Mouse (Mus musculus) urinary bladder, postnatal 10 days (tissue): ENCODE measurements around the gene Nacc1.
"Not testable (repeated sequence)": the region's sequence is repeated elsewhere in the genome, so short reads cannot be mapped to it uniquely, and the experiment has no call there.

Experiments
- DNase-seq: peaks from one replicate; pipeline ENCODE4 v3.0.0; 2022; ENCODE audit warnings: low spot score

The Nacc1 gene

DNA sequence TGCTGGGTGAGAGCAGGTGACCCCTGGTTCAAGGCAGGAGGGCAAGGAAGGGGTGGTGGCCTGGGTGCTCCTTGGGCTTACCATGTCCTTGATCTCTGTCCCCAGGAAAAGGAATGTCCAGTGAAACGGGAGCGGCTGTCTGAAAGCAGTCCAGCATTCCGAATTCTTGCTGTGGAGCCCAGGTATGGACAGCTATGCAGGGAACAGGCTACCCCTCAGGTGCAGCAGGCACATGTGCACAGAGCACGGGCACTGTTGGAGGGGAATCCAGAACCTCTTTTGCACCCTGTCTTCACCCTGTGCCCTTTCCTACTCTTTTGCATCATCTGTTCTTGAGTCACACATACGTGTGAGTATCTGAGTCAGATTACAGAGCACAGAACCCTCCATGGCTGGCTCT is 10.6 kb upstream of the Nacc1 start:
- no peak for DNase-seq

DNA sequence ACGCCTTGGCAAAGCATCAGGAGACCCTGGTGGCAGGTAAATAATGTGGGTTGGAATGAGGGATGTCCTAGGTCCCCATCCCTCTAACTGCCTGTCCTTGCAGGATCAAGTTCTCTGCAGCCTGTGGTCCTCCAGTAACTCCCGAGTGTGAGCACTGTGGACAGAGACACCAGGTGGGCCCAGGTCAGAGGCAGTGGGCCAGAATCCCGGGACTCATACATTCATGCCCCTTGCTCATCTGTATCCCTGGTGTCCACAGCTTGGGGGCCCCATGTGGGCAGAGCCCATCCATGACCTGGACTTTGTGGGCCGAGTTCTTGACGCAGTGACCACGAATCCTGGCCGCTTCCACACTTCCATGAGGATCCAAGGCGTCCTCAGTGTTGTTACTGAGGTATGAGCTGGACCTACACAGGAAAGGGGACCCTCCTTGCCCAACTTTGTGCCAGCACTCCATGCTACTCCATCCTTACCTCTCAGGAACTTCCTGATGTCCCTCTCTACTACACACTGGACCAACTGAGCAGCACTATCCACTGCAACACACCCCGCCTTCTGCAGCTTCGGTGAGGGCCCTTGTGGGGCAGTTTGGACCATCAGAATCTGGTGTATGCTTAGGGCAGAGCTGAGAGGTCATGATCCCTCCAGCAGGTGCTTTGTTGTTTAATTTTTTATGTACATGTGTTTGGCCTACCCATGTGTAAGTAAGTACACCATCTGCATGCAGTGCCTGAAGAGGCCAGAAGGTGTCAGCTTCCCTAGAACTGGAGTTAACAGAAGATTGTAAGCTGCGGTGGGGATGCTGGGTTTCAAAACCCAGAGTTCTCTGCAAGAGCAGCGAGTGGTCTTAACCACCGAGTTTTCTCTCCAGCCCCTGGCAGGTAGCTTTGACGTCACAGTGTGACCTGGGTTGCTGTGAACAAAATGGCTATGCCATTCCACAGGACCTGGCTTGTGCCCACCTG is 9.8 kb upstream of the Nacc1 start:
- no peak for DNase-seq

DNA sequence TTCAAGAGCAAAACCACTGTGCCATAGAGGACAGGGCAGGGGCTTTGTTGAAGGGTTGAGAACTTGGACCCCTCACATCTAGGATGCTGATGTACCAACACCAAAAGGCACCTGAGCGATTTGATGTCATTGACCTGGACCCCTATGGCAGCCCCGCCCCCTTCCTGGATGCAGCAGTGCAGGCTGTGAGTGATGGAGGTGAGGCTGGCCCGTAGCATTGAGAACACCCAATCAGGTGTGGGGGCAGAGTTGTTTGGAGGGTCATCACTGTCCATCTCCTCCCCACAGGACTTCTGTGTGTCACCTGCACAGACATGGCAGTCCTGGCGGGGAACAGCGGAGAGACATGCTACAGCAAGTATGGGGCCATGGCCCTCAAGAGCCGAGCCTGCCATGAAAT is 7.5 kb upstream of the Nacc1 start:
- DNase-seq: no peak

DNA sequence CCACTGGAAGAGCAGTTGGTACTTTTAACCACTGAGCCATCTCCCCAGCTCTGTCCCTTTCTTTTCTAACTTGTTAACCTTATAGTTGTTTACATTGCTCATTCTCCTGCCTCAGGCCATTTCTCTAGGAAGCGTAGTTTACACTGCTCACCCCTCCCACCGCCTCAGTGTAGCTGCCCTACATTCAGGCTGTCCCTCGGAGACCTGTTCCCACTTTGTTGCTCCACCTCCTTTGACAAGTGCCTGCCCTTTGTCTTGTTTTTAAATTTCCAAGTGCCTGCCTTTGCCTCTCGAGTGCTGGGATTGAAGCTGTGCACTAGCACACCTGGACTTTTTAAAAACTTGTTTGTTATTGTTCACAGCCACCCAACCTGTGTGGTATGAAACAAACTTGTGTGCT is 5.7 kb upstream of the Nacc1 start:
- no peak for DNase-seq

DNA sequence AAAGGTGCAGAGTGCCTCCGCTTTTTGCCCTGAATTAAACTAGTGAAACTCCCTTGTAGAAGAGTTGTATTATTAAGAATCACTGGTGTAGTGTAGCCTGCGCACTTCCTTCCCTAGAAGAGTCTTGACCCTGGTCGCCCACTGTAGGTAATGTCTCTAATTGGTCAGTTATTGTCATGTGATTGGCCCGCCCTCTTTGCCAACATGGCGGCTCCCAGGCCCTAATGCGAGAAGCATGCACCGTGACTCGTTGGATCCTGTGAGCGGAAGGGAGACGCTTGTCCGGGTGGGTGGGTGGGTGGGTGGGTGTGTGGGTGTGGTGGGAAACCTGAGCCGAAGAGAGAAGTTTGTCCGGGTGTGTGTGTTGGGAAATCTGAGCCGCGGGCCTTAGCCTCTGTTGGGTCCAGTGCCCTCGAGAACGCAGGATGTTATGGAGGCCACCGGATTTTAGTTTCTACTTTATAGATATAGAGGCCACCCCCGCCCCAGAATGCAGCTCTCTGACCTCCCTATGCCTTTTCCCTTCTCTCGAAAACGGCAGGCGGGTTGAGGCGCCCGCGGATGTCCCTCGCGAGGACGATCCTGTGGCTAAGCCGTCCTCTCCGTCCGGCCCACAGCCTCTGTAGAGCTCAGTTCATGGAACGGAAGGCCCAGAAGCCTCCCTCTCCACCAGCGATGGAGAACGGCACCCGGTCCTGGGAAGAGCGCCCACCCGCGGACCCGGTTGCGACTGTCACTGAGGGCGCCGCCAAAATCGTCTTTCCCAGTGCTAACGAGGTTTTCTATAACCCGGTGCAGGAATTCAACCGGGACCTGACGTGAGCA is 1.6 kb upstream of the Nacc1 start:
- DNase-seq: no peak

DNA sequence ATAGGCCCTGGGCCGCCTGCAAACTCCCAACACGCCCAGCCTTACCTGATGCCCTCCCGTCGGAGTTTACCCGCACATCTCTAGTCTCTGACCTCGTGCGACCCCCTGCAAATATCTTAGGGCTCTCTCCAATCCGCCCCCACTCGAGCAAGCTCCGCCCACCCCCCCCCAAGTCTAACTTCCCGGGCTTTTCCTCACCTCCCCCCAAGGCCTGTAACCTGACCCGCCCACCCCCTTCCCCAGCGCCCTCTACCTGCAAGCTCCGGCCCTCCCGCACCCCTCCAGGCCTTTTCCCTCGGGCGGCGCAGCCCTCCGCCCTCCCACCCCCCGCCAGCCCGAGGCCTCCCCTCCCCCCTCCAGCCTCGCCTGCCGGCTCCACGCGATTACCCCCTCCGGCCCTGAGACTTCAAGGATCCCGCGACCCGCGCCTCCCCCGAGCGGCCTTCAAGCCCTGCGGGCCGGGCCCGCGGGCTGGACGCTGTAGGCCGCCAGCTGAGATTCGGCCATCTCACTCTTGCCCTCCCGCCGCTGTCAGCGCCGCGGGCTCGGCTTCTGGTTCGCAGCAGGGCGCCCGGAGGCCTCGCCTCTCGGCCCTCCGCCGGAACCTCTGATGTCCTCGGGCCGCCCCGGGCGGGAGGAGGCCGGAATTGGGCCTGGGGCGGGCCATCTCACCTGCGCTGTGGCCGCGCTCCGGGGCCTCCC is 508 bp downstream of the Nacc1 start:
- no peak for DNase-seq

DNA sequence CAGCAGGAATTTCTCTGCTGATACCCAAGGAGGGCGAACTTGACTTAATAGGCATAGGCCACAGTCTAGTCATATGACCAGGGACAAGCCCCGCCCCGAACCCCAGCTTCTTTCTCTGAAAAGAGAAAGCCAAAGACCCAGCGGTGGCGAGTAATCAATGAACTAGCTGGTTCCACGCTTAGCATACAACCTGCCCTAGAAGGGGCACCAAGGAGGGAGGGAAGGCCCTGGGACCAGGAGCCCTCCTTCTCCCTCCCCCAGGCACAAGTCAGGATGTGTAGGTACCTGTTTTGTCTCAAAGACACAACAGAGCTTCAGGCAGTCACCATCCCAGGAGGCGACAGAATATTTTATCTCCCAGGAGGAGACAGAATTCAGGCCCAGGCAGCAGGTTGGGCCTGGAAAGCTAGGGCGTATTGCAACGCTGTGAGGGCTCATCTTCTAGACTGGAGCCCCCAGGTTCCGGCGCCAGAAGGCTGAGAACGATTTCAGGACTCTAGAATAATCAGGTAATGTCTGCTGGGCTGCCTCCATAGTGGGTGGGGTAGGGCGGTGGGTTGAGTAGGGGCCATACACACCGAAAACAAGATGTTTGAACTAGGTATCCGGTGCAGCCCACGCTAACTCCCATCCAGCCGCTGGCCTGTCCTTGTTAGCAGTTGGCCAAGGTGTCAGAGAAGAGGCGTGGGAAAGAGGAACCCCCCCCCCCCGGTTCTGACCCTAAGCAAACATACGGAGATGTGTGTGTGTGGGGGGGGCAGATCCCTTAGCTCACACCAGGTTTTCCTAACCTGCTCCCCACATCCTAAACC is 1.3 kb downstream of the Nacc1 start, which contains the start of gene Trmt1:
TSS of gene Trmt1 (plus strand) at position 117 of the 812 bp plus-strand sequence.
- no peak for DNase-seq

DNA sequence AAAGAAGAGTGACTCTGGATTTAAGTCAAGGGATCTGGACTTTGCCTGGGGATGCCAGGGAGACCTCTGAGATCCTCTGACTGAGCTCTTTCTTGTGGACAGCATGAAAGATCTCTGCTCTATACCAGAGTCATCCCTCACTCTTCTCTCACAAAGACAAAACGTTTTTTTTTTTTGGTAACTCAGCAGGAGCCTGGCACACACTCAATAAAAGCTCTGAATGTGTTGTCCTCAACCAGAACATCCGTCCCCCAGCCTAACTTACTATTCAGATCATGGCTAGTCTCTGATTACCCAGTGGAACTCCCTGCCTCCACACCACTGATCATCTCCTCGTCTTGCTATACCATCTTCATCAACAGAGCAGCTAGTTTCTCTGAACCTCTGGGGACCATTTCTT is 3.1 kb downstream of the Nacc1 start:
- DNase-seq: no peak

DNA sequence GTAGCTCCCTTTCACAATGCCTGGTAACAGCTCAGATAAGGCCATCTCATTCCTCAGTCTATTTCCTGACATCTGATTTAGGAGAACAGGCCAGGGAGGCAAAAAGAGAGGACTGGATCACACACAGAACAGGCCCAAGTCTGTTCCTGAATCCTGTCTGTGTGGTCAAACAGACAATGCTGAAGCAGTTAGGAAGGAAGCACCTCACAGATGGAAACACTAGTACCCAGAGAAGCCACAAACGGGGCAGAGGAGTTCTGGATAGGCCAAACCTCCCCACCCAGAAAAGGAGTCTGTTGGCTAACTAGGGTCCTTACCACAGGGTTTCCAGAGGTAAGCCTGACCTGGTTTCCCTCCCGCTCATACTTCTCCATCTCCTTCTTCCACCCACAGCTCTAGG is 5.4 kb downstream of the Nacc1 start:
- DNase-seq: no peak

DNA sequence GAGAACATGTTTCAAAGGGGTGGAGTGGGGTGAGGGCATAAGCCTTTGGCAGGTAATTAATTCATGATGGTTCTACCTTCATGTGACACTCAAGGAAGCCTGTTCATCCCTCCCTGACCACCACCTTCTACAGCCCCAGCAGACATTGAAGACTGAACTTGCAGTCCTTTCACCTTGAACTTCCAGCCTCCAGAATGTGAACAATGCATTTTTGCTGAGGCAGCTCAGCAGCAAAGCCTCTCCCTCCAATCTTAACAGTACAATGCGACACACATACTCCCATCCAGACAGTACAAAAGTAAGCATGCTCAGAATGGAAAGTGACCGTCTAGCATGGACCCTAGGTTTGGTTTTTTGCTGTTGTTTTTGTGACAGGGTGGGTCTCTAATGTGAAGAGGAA is 6.2 kb downstream of the Nacc1 start:
- no peak for DNase-seq

DNA sequence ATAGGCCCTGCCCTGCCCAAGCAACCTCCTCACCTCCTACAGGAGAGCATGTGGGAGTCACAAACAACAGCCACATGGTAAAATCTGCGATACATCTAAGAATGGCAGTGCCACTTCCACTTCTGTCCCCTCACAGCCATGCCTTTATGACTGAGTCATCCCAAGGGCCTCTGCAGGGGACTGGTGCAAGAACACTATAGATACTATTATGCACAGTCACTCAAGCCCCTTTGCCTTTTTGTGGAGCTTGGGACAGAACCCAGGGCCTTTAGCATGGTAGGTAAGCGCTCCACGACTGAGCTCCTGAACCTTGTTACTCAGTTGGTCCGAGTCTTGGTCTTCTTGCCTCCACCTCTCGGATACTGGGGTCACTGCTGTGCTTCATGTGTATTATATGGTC is 10.4 kb downstream of the Nacc1 start:
- no peak for DNase-seq

DNA sequence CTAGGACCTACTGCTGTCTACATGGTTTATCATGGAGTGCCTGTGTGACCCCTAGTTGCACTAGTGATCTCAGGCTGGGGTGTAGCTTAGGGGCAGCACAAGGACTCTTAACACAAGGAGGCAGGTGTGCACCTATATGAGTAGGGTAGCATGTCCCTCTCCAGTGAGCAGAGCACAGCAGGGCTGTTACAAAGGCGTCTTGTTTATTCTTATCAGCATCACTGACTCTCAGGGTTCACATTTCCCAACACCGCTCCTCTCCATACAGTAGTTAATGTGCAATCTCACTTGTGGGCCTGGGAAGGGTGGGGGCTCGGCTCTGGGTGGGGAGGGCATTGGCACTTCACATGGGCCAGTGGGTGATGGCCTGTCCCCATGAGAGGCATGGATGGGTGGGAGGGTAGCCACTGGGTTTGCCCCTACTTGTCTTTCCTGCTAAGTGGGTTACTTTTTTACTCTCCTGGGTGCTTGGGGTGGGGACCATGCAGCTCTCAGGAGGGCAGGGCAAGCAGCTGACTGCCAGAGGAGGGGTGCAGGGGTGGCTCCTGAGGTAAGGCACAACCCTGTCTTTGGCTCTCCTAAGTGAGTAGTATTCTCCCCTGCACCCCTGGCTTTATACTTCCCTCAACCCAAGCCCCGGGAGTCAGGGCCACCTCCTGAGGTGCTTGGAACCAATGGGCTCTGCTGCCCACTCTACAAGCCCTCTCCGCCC is 17.2 kb downstream of the Nacc1 start:
- DNase-seq: not testable (repeated sequence)

DNA sequence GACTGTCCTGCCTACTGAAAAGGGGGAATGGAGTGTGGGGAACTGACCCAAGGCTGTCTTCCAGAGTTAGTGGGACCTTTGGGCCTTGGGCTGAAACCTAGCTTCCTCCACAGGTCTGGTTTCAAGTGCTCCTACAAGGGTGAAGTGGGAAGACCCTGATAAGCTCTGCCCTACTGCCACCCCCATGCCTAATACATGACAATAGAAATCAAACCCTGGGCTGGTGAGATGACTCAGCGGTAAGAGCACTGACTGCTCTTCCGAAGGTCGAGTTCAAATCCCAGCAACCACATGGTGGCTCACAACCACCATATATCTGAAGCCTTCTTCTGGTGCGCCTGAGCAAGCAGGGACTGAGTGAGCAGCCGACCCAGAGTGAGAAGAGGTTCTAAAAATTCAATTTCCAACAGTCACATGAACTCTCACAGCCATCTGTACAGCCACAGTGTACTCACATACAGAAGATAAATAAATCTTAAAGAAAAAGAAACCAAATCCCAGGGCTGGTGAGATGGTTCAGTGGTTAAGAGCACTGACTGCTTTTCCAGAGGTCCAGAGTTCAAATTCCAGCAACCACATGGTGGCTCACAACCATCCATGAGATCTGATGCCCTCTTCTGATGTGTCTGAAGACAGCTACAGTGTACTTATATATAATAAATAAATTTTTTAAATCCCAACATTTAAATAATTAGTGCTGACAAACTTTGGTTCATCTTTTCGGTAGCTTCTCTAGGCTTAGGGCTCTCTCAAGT is 18.8 kb downstream of the Nacc1 start:
- DNase-seq: no peak

DNA sequence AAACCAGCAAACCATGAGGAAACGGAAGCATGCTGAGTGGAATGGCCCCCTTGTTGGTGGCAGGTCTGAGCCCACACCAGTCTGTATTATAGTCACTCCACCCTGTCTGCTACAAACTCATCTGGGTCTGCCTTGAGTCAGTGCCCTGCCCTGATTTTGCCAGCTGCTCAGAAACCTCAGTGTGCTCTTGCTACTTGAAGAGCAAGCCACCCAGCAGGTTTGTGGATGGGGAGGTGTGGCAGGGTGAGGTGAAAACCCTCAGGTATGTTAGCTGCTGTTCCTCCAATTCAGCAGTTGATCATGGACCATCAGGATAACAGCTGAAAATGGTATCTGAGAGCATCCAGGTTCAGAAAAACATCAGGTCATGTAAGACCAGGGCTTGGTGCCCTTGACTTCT is 19.6 kb downstream of the Nacc1 start:
- no peak for DNase-seq

DNA sequence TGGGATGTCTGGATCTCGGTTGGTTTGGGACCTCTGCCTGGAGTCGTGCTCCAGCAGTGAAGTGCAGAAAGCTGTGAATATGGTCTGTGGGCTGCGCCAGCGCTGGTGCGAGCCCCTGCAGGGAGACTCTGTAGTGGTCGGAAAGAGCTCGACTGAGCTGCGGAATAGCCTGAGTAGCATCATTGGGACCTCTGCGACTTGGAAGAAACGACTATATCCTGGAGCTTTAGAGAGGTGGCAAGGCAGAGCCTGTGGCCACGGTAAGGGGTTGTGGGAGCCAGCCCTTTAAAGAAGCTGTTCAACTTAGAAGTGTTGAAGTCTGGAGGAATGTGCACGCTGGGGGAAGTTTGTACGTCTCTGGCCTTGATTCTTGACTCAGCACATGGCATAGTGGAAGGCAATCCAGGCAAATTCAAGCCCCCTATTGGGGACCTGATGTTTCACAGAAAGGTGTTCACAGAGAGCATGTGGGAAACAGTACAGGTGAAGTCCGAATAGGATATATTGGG is 22.2 kb downstream of the Nacc1 start:
- DNase-seq: no peak

DNA sequence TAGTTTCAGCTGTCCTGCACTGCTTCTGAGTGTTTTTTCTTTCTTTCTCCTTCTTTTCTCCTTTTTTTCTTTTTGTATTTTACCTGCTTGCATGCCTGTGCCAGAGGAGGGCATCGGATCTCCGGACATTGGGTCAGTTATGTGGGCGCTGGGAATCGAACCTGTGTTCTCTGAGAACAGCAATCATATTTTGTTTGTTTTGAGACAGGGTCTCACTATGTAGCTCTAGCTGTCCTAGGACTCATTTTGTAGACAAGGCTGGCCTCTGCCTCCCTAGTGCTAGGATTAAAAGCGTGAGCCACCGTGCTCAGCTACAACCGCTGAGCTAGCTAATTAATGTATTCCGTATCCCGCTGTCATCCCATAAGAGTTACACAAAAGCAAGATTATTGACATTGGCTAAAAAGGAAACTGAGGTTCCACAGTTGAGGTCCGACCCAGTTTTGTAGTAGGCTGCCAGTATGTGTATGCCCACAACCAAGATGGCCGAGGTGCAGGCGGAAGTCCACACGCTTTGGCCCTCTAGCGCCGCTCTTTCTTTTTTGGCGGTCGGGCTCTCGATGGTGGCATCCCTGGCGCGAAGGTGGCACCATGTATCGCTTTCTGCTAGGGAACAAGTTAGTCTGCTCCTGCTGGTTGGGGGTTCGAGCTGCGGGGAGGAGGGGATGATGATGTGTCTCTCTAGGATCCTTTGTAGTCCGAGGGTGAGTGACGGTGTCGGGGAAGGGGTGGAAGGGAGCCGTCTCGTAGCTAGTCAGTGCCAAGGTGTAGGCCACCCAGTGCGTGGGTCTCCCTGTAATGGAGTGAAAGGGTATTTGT is 22.9 kb downstream of the Nacc1 start:
- peak; percentile 52 for DNase-seq

DNA sequence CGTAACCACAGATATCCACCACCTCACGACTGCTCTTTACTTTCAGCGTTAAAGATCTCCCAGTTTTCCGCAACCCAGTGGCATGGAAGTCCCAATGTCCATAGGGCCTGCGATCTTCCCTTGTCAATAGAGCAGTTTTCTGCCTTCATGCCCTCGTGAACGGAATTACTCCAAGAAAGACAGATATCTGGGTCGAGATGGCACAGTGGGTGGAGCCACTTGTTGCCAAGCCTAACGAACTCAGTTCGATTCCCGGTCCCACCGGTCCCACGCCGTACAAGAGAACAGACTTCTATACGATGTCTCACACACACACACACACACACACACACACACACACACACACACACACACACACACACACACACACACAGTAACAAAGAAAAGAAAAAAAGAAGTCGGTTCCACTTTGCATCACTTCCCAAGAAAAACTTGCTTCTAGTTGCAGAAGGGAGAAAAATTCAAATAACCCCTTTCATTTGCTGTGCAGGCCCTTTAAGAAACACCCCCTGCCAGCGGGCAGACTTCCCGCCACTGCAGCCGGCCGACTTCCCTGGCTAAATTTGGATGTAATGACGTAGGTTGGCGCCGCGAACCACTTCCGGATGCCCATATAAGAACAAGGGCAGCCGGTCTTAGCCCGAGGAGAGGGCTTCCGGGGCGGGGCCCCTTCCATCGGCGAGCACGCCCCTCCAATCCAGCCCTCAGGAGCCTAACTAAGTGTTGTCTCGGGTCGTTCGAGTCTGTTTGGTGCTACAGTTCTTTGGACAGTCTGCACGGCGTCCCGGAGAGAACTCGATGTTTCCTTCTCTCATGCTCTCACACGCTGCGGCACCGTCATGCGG is 24.0 kb downstream of the Nacc1 start:
- DNase-seq: peak; percentile 92

DNA sequence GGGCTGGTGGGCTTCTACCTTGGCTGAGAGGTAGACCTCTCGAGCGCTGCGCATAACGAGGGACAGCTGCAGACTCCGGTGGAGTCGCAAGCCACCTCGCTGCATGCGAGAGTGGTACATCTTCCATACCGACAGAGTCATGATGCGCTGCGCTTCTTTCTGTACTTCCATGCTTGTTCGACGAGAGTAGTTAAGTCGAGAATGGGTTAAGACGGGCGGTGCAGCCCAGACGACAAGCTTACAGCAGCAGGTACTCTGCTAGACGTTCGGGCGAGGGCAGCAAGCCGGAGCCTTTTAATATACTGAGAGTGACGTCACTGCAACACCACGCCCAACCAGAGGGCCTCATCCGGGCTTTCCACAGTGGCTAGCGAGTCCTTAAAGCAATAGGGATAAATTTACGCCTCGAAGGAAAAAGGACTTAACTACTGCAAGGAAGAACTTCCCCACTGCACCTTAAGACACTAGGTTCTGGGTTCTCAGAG is 25.0 kb downstream of the Nacc1 start, which contains the start of gene Ier2:
TSS of gene Ier2 (minus strand) at position 272 of the 485 bp plus-strand sequence.
- DNase-seq: peak; percentile 83
